Mouse (Mus musculus): ENCODE measurements at regions not wholly inside any gene's neighbourhood (a gene's known extent, or its start where the extent isn't known, plus 50 kb on each side); places are given as distances from the start of the nearest gene placed in this dataset.

DNA sequence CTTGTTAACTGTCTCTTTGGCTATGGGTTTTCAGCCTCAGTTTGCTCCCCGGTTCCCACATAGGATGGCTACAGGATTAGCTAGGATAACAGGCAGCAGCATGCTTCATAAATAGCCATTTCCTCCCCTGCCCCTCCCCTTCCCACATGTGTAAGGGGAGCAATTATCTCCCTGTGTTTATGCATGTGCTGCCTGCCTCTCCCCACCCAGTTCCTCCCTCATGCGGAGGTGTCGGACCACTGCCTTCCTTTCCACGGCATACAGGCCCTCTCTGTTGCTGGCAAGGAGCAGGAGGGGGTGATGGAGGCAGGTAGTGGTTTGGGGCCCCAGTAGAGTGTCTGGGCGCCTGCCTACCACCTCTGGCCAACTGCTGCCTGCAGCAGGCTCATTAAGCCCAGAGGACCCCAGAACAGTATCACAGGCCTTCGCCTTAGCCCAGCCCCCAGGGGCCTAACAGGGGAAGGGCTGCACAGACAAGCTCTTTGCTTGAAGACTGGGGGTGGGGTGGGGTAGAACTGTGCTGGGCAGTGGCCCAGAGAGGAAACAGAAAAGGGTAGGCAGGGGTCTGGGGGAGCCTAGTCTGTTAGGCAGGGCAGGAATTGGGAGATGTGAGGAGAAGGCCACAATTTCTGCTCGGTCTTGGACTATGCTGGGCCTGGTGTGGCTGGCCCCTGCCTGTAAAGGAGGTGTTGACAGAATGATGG, 79.1 kb upstream of the Pja1 start:
- TF ChIP-seq CTCF (conservative IDR thresholded peaks at IDR 0.05; ENCODE audit: insufficient read depth, insufficient read length, low read depth, low read length) (no peak), POLR2A (IDR thresholded peaks at IDR 0.05; ENCODE audit: low read depth, low read length) (no peak)
